Mouse (Mus musculus): ENCODE results near the gene Ip6k1. TPM values are rescaled to one million over a fixed set of nuclear protein-coding genes. Genes with fewer than 3 reads are reported as not detected.
A peak's percentile ranks its signal among the peaks of the same experiment; 100 is the strongest.

The Ip6k1 gene
- polyA plus RNA-seq, 1 experiment from 2014 or later: 29.2 TPM

- H3K4me3 ChIP-seq (ENCODE audit: low read depth, low read length): no peak overlapping the region
- H3K4me1 ChIP-seq (ENCODE audit: control insufficient read depth, insufficient read depth, low read length): 0 out of 2 replicates have a peak, but pooled peaks cover 4% of the 10 kb centered on the region
- H3K9me3 ChIP-seq (ENCODE audit: control insufficient read depth, low read depth, low read length): no peaks in the 10 kb centered on the region
- H3K27ac ChIP-seq (ENCODE audit: low read length): no peak overlapping the region
- 85% methylated on average over 7 of the region's 7 CpGs for WGBS
- ATAC-seq (ENCODE audit: insufficient number of reproducible peaks, insufficient read depth, low FRiP score, low read depth): no peak
- no peak overlapping the region for H3K4me2 ChIP-seq (replicated peaks; ENCODE audit: low read depth, low read length)
- no peaks in the 10 kb centered on the region for H3K27me3 ChIP-seq (ENCODE audit: control insufficient read depth, insufficient read depth, low read length)
- H3K9ac ChIP-seq (replicated peaks; ENCODE audit: low read depth, low read length): no peak overlapping the region
- H3K36me3 ChIP-seq (ENCODE audit: control insufficient read depth, insufficient read depth, low read length): peaks cover 23% of the 10 kb centered on the region
These were observed 64.9 kb downstream of the Ip6k1 start for GRCm38 (mm10) chr9:108067199-108067598.

- 19% methylated on average over 8 of the region's 8 CpGs for WGBS
- H3K9ac ChIP-seq (replicated peaks; ENCODE audit: low read depth, low read length): no peak overlapping the region
- H3K4me1 ChIP-seq (ENCODE audit: control insufficient read depth, insufficient read depth, low read length): 0 out of 2 replicates have a peak, but pooled peaks cover 4% of the 10 kb centered on the region
- no peak overlapping the region for H3K4me3 ChIP-seq (ENCODE audit: low read depth, low read length)
- no peaks in the 10 kb centered on the region for H3K9me3 ChIP-seq (ENCODE audit: control insufficient read depth, low read depth, low read length)
- no peaks in the 10 kb centered on the region for H3K27me3 ChIP-seq (ENCODE audit: control insufficient read depth, insufficient read depth, low read length)
- H3K4me2 ChIP-seq (replicated peaks; ENCODE audit: low read depth, low read length): no peak overlapping the region
- peaks cover 20% of the 10 kb centered on the region for H3K36me3 ChIP-seq (ENCODE audit: control insufficient read depth, insufficient read depth, low read length)
- no peak overlapping the region for H3K27ac ChIP-seq (ENCODE audit: low read length)
- peak; percentile 12; the same call in 1 of the 2 replicates for ATAC-seq (ENCODE audit: insufficient number of reproducible peaks, insufficient read depth, low FRiP score, low read depth)
These were observed 65.6 kb downstream of the Ip6k1 start for GRCm38 (mm10) chr9:108067900-108068299.

- Histone ChIP-seq H3K9me3 (ENCODE audit: control insufficient read depth, low read depth, low read length) (no peaks in the 10 kb centered on the region), H3K36me3 (ENCODE audit: control insufficient read depth, insufficient read depth, low read length) (peaks cover 10% of the 10 kb centered on the region; the same call in 1 of the 2 replicates), H3K27me3 (ENCODE audit: control insufficient read depth, insufficient read depth, low read length) (no peaks in the 10 kb centered on the region), H3K4me1 (ENCODE audit: control insufficient read depth, insufficient read depth, low read length) (0 out of 2 replicates have a peak, but pooled peaks cover 4% of the 10 kb centered on the region), H3K27ac (ENCODE audit: low read length) (no peak overlapping the region), H3K4me3 (ENCODE audit: low read depth, low read length) (no peak overlapping the region), H3K9ac (replicated peaks; ENCODE audit: low read depth, low read length) (no peak overlapping the region), H3K4me2 (replicated peaks; ENCODE audit: low read depth, low read length) (no peak overlapping the region)
- ATAC-seq (ENCODE audit: insufficient number of reproducible peaks, insufficient read depth, low FRiP score, low read depth): no peak
- WGBS: 93% methylated on average over 9 of the region's 9 CpGs
These were observed 66.7 kb downstream of the Ip6k1 start for GRCm38 (mm10) chr9:108069007-108069406.

- no peak for ATAC-seq (ENCODE audit: insufficient number of reproducible peaks, insufficient read depth, low FRiP score, low read depth)
- Histone ChIP-seq H3K4me2 (replicated peaks; ENCODE audit: low read depth, low read length) (no peak overlapping the region), H3K4me1 (ENCODE audit: control insufficient read depth, insufficient read depth, low read length) (0 out of 2 replicates have a peak, but pooled peaks cover 4% of the 10 kb centered on the region), H3K36me3 (ENCODE audit: control insufficient read depth, insufficient read depth, low read length) (peaks cover 10% of the 10 kb centered on the region; the same call in 1 of the 2 replicates), H3K4me3 (ENCODE audit: low read depth, low read length) (no peak overlapping the region), H3K9me3 (ENCODE audit: control insufficient read depth, low read depth, low read length) (no peaks in the 10 kb centered on the region), H3K27ac (ENCODE audit: low read length) (no peak overlapping the region), H3K9ac (replicated peaks; ENCODE audit: low read depth, low read length) (no peak overlapping the region), H3K27me3 (ENCODE audit: control insufficient read depth, insufficient read depth, low read length) (no peaks in the 10 kb centered on the region)
- WGBS: 87% methylated on average over 7 of the region's 7 CpGs
These were observed 67.2 kb downstream of the Ip6k1 start for GRCm38 (mm10) chr9:108069529-108069928.

GRCm38 (mm10) chr9:108071801-108072200, 69.5 kb downstream of the Ip6k1 start:
- Histone ChIP-seq H3K36me3 (ENCODE audit: control insufficient read depth, insufficient read depth, low read length) (peaks cover 10% of the 10 kb centered on the region; the same call in 1 of the 2 replicates), H3K4me2 (replicated peaks; ENCODE audit: low read depth, low read length) (no peak overlapping the region), H3K9ac (replicated peaks; ENCODE audit: low read depth, low read length) (no peak overlapping the region), H3K9me3 (ENCODE audit: control insufficient read depth, low read depth, low read length) (no peaks in the 10 kb centered on the region), H3K27me3 (ENCODE audit: control insufficient read depth, insufficient read depth, low read length) (no peaks in the 10 kb centered on the region), H3K27ac (ENCODE audit: low read length) (no peak overlapping the region; the same call in 1 of the 2 replicates), H3K4me1 (ENCODE audit: control insufficient read depth, insufficient read depth, low read length) (0 out of 2 replicates have a peak, but pooled peaks cover 4% of the 10 kb centered on the region), H3K4me3 (ENCODE audit: low read depth, low read length) (no peak overlapping the region)
- no peak for ATAC-seq (ENCODE audit: insufficient number of reproducible peaks, insufficient read depth, low FRiP score, low read depth)
- 87% methylated on average over 4 of the region's 4 CpGs for WGBS

GRCm38 (mm10) chr9:108072481-108072924, 70.2 kb downstream of the Ip6k1 start:
- no peaks in the 10 kb centered on the region for H3K27me3 ChIP-seq (ENCODE audit: control insufficient read depth, insufficient read depth, low read length)
- H3K4me2 ChIP-seq (replicated peaks; ENCODE audit: low read depth, low read length): no peak overlapping the region
- ATAC-seq (ENCODE audit: insufficient number of reproducible peaks, insufficient read depth, low FRiP score, low read depth): no peak
- 0 out of 2 replicates have a peak, but pooled peaks cover 4% of the 10 kb centered on the region for H3K4me1 ChIP-seq (ENCODE audit: control insufficient read depth, insufficient read depth, low read length)
- no peaks in the 10 kb centered on the region for H3K9me3 ChIP-seq (ENCODE audit: control insufficient read depth, low read depth, low read length)
- H3K4me3 ChIP-seq (ENCODE audit: low read depth, low read length): no peak overlapping the region
- H3K9ac ChIP-seq (replicated peaks; ENCODE audit: low read depth, low read length): no peak overlapping the region
- H3K27ac ChIP-seq (ENCODE audit: low read length): no peak overlapping the region; the same call in 1 of the 2 replicates
- peaks cover 13% of the 10 kb centered on the region; the same call in 1 of the 2 replicates for H3K36me3 ChIP-seq (ENCODE audit: control insufficient read depth, insufficient read depth, low read length)
- WGBS: 59% methylated on average over 9 of the region's 9 CpGs

- Histone ChIP-seq H3K9ac (replicated peaks; ENCODE audit: low read depth, low read length) (no peak overlapping the region), H3K27ac (ENCODE audit: low read length) (no peak overlapping the region)
- 50% methylated on average over 7 of the region's 7 CpGs for WGBS
These were observed 71.0 kb downstream of the Ip6k1 start for GRCm38 (mm10) chr9:108073141-108073930.

GRCm38 (mm10) chr9:108080168-108080567, 77.9 kb downstream of the Ip6k1 start, which contains the start of gene Mst1:
Gene Mst1, plus strand, starts transcription at chr9:108080436.
- 64% methylated on average over 5 of the region's 5 CpGs for WGBS
- Histone ChIP-seq H3K9ac (replicated peaks; ENCODE audit: low read depth, low read length) (peak within 1 kb of the TSS; percentile 88), H3K36me3 (ENCODE audit: control insufficient read depth, insufficient read depth, low read length) (peaks cover 6% of the 10 kb centered on the region; the same call in 1 of the 2 replicates), H3K4me2 (replicated peaks; ENCODE audit: low read depth, low read length) (peak within 1 kb of the TSS; percentile 88), H3K9me3 (ENCODE audit: control insufficient read depth, low read depth, low read length) (no peaks in the 10 kb centered on the region), H3K4me1 (ENCODE audit: control insufficient read depth, insufficient read depth, low read length) (peaks cover 17% of the 10 kb centered on the region), H3K27me3 (ENCODE audit: control insufficient read depth, insufficient read depth, low read length) (peaks cover 15% of the 10 kb centered on the region; the same call in 1 of the 2 replicates), H3K27ac (ENCODE audit: low read length) (peak within 1 kb of the TSS; percentile 44; the same call in 1 of the 2 replicates), H3K4me3 (ENCODE audit: low read depth, low read length) (peak within 1 kb of the TSS; percentile 73)
- ATAC-seq (ENCODE audit: insufficient number of reproducible peaks, insufficient read depth, low FRiP score, low read depth): peak; percentile 65; the same call in 1 of the 2 replicates

More at GRCm38 (mm10) chr9:108073141-108073930, 71.0 kb downstream of the Ip6k1 start:
- Histone ChIP-seq H3K4me3 (ENCODE audit: low read depth, low read length) (no peak overlapping the region), H3K9me3 (ENCODE audit: control insufficient read depth, low read depth, low read length) (no peaks in the 10 kb centered on the region), H3K36me3 (ENCODE audit: control insufficient read depth, insufficient read depth, low read length) (peaks cover 13% of the 10 kb centered on the region; the same call in 1 of the 2 replicates), H3K4me2 (replicated peaks; ENCODE audit: low read depth, low read length) (no peak overlapping the region), H3K27me3 (ENCODE audit: control insufficient read depth, insufficient read depth, low read length) (no peaks in the 10 kb centered on the region), H3K4me1 (ENCODE audit: control insufficient read depth, insufficient read depth, low read length) (peaks cover 5% of the 10 kb centered on the region)
- ATAC-seq (ENCODE audit: insufficient number of reproducible peaks, insufficient read depth, low FRiP score, low read depth): no peak
